Mouse (Mus musculus) forebrain, embryonic 10.5 days (tissue): Measurements from ENCODE around the gene Zfp746. TPM values are rescaled to one million over a fixed set of nuclear protein-coding genes. Genes with fewer than 3 reads are reported as not detected.
A peak's percentile ranks its signal among the peaks of the same experiment; 100 is the strongest.

ENCODE experiments used
- DNase-seq: peaks from one replicate; pipeline ENCODE4 v3.0.0-alpha.2; 2017; ENCODE audit warnings: low spot score; ENCODE audit errors: extremely low spot score
- H3K27ac ChIP-seq: fragments of 300-500 bp; sonication (generic); 2 replicates; pipeline ENCODE4 v1.5.1; 2016; ENCODE audit warnings: mild to moderate bottlenecking
- H3K27me3 ChIP-seq: fragments of 300-500 bp; sonication (generic); 2 replicates; pipeline ENCODE4 v1.6.1; 2016; ENCODE audit warnings: mild to moderate bottlenecking; ENCODE audit not compliant: poor library complexity, severe bottlenecking
- H3K36me3 ChIP-seq: fragments of 300-500 bp; sonication (generic); replicated peaks from 2 replicates; pipeline ENCODE4 v1.6.1; 2016; ENCODE audit warnings: mild to moderate bottlenecking, moderate library complexity
- H3K4me1 ChIP-seq: fragments of 300-500 bp; sonication (generic); 2 replicates; pipeline ENCODE4 v1.6.1; 2016
- H3K4me3 ChIP-seq: fragments of 300-500 bp; sonication (generic); 2 replicates; pipeline ENCODE4 v1.5.1; 2016; ENCODE audit warnings: mild to moderate bottlenecking, moderate library complexity
- H3K9me3 ChIP-seq: fragments of 300-500 bp; sonication (generic); 2 replicates; pipeline ENCODE4 v1.6.1; 2016; ENCODE audit warnings: mild to moderate bottlenecking, moderate library complexity
- WGBS: fragments of 180-500 bp; shearing (Covaris S2); methylation state at CpG from one replicate; pipeline ENCODE4 v1.1.7; 2016; 5-methylcytosine and 5-hydroxymethylcytosine counted together
- polyA plus RNA-seq: library from polyadenylated mRNA; unstranded; fragments of >200 nt; fragmentation: Nextera tagmentation; extraction: Ambion mirVana; gene quantifications from 2 replicates; pipeline ENCODE4 v1.2.1, GENCODE M21; 2016

Gene Zfp746
- polyA plus RNA-seq, 1 experiment from 2014 or later = 19.1 TPM

GRCm38 (mm10) chr6:48063940-48064339, 22.5 kb downstream of the Zfp746 start:
- Histone ChIP-seq H3K9me3 (no peaks in the 10 kb centered on the region), H3K4me1 (no peaks in the 10 kb centered on the region), H3K27me3 (no peaks in the 10 kb centered on the region), H3K36me3 (peaks cover 81% of the 10 kb centered on the region), H3K27ac (no peak overlapping the region), H3K4me3 (no peak overlapping the region)
- 93% methylated on average over 28 of the region's 28 CpGs for WGBS
- no peak for DNase-seq

GRCm38 (mm10) chr6:48060895-48061294, 25.5 kb downstream of the Zfp746 start:
- DNase-seq = no peak
- Histone ChIP-seq H3K9me3 (no peaks in the 10 kb centered on the region), H3K27me3 (no peaks in the 10 kb centered on the region), H3K4me3 (no peak overlapping the region), H3K27ac (no peak overlapping the region), H3K36me3 (peaks cover 51% of the 10 kb centered on the region), H3K4me1 (no peaks in the 10 kb centered on the region; the same call in 1 of the 2 replicates)
- WGBS = 93% methylated on average over 1 of the region's 1 CpGs

GRCm38 (mm10) chr6:48060421-48060820, 26.0 kb downstream of the Zfp746 start:
- Histone ChIP-seq H3K27ac (no peak overlapping the region), H3K4me1 (no peaks in the 10 kb centered on the region; the same call in 1 of the 2 replicates), H3K9me3 (no peaks in the 10 kb centered on the region), H3K36me3 (peaks cover 46% of the 10 kb centered on the region), H3K27me3 (no peaks in the 10 kb centered on the region), H3K4me3 (no peak overlapping the region)
- WGBS = 94% methylated on average over 2 of the region's 2 CpGs
- DNase-seq = no peak

GRCm38 (mm10) chr6:48052136-48052535, 34.3 kb downstream of the Zfp746 start:
- no peaks in the 10 kb centered on the region for H3K36me3 ChIP-seq
- no peak overlapping the region for H3K27ac ChIP-seq
- H3K4me3 ChIP-seq = no peak overlapping the region
- peaks cover 16% of the 10 kb centered on the region for H3K4me1 ChIP-seq
- WGBS = 90% methylated on average over 6 of the region's 6 CpGs
- H3K27me3 ChIP-seq = no peaks in the 10 kb centered on the region
- DNase-seq = no peak
- no peaks in the 10 kb centered on the region for H3K9me3 ChIP-seq

GRCm38 (mm10) chr6:48051666-48052065, 34.7 kb downstream of the Zfp746 start:
- Histone ChIP-seq H3K9me3 (no peaks in the 10 kb centered on the region), H3K4me3 (no peak overlapping the region), H3K27me3 (no peaks in the 10 kb centered on the region), H3K4me1 (peaks cover 21% of the 10 kb centered on the region), H3K27ac (no peak overlapping the region), H3K36me3 (no peaks in the 10 kb centered on the region)
- DNase-seq = no peak
- WGBS = 80% methylated on average over 2 of the region's 2 CpGs

GRCm38 (mm10) chr6:48049273-48050065, 36.9 kb downstream of the Zfp746 start:
- H3K4me1 ChIP-seq = peaks cover 26% of the 10 kb centered on the region
- 64% methylated on average over 9 of the region's 9 CpGs for WGBS
- DNase-seq = no peak

GRCm38 (mm10) chr6:48048426-48049272, 37.7 kb downstream of the Zfp746 start, which contains the start of gene Zfp777:
Gene Zfp777, minus strand, starts transcription at chr6:48048911.
- DNase-seq = peak; percentile 81
- Histone ChIP-seq H3K36me3 (peaks cover 18% of the 10 kb centered on the region), H3K4me1 (peaks cover 26% of the 10 kb centered on the region), H3K27me3 (no peaks in the 10 kb centered on the region), H3K9me3 (no peaks in the 10 kb centered on the region), H3K4me3 (peak within 1 kb of the TSS; percentile 80), H3K27ac (peak within 1 kb of the TSS; percentile 93)
- WGBS = under 1% methylated on average over 82 of the region's 82 CpGs

More at GRCm38 (mm10) chr6:48049273-48050065, 36.9 kb downstream of the Zfp746 start:
- peak overlapping the region; percentile 80 for H3K4me3 ChIP-seq
- peaks cover 9% of the 10 kb centered on the region for H3K36me3 ChIP-seq
- H3K27me3 ChIP-seq = no peaks in the 10 kb centered on the region
- H3K9me3 ChIP-seq = no peaks in the 10 kb centered on the region
- peak overlapping the region; percentile 93 for H3K27ac ChIP-seq

- Histone ChIP-seq H3K9me3 (no peaks in the 10 kb centered on the region), H3K4me1 (peaks cover 26% of the 10 kb centered on the region), H3K27me3 (no peaks in the 10 kb centered on the region), H3K36me3 (peaks cover 27% of the 10 kb centered on the region), H3K4me3 (peak overlapping the region; percentile 80), H3K27ac (peak overlapping the region; percentile 93)
- DNase-seq = peak; percentile 43
- WGBS = 10% methylated on average over 150 of the region's 150 CpGs
Measured at GRCm38 (mm10) chr6:48047450-48048351, 38.7 kb downstream of the Zfp746 start.

GRCm38 (mm10) chr6:48047114-48047449, 39.3 kb downstream of the Zfp746 start:
- Histone ChIP-seq H3K36me3 (peaks cover 33% of the 10 kb centered on the region), H3K27ac (peak overlapping the region; percentile 93), H3K27me3 (no peaks in the 10 kb centered on the region), H3K4me3 (peak overlapping the region; percentile 80), H3K9me3 (no peaks in the 10 kb centered on the region), H3K4me1 (peaks cover 26% of the 10 kb centered on the region)
- 7% methylated on average over 12 of the region's 12 CpGs for WGBS
- DNase-seq = no peak

GRCm38 (mm10) chr6:48032661-48033060, 53.7 kb downstream of the Zfp746 start:
- no peaks in the 10 kb centered on the region for H3K4me1 ChIP-seq
- no peaks in the 10 kb centered on the region for H3K9me3 ChIP-seq
- H3K36me3 ChIP-seq = peaks cover 99% of the 10 kb centered on the region
- no peak for DNase-seq
- no peaks in the 10 kb centered on the region for H3K27me3 ChIP-seq
- H3K4me3 ChIP-seq = no peak overlapping the region
- no peak overlapping the region for H3K27ac ChIP-seq

GRCm38 (mm10) chr6:48025905-48026660, 60.3 kb downstream of the Zfp746 start:
- Histone ChIP-seq H3K27ac (no peak overlapping the region), H3K27me3 (peaks cover 16% of the 10 kb centered on the region), H3K4me1 (peaks cover 7% of the 10 kb centered on the region; the same call in 1 of the 2 replicates), H3K36me3 (peaks cover 94% of the 10 kb centered on the region), H3K9me3 (peaks cover 17% of the 10 kb centered on the region), H3K4me3 (no peak overlapping the region)
- no peak for DNase-seq
- 84% methylated on average over 10 of the region's 10 CpGs for WGBS

- 58% methylated on average over 21 of the region's 21 CpGs for WGBS
- Histone ChIP-seq H3K27ac (no peak overlapping the region), H3K36me3 (peaks cover 83% of the 10 kb centered on the region), H3K27me3 (peaks cover 16% of the 10 kb centered on the region), H3K4me1 (peaks cover 12% of the 10 kb centered on the region), H3K4me3 (peak overlapping the region; percentile 1; the same call in 1 of the 2 replicates), H3K9me3 (peaks cover 17% of the 10 kb centered on the region)
- DNase-seq = no peak
Measured at GRCm38 (mm10) chr6:48024994-48025345, 61.4 kb downstream of the Zfp746 start.
